Mouse (Mus musculus) thymus, adult 2 months (tissue): ENCODE data around the gene Mpv17l2.

Experiments
- CTCF ChIP-seq: fragments of 200-500 bp; IDR thresholded peaks from 2 replicates; pipeline ENCODE4 v1.5.1; 2012; ENCODE audit warnings: mild to moderate bottlenecking, control low read depth, low read length, moderate library complexity, borderline replicate concordance; ENCODE audit not compliant: control insufficient read depth, poor library complexity, insufficient read depth; ENCODE audit errors: extremely low read depth
- POLR2A ChIP-seq: fragments of 200-500 bp; IDR thresholded peaks from 2 replicates; pipeline ENCODE4 v1.6.1; 2012; ENCODE audit warnings: mild to moderate bottlenecking, low read length, control low read depth, moderate library complexity; ENCODE audit not compliant: control insufficient read depth, poor library complexity, insufficient read depth; ENCODE audit errors: extremely low read depth

DNA sequence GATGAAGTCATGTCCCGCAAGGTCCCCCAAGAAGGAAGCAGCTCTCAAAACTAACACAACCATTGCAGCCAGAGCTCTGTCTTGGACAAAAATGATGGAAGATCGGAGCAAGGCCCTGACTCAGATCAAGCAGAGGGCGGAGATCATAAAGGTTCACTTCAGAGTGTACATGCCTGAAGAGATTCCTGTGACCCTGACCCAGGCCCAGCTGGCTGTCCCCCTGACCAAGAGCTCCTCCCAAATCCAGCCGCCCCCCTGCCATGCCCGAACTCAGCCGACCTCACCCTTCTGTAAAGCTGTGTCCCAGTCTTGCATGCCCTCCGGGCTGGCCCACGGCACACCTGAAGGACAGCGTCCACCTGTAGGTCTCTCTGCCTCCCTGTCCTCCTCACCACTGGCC lies 51.0 kb downstream of the Mpv17l2 start:
- no peak for TF ChIP-seq CTCF
- no peak for TF ChIP-seq POLR2A
